Mouse (Mus musculus): ENCODE measurements around the gene Rai14. TPM values are rescaled to one million over a fixed set of nuclear protein-coding genes. Genes with fewer than 3 reads are reported as not detected.

The Rai14 gene
- polyA plus RNA-seq, 1 experiment, result 1.3 TPM

GRCm38 (mm10) chr15:10705752-10706151 is 8.7 kb downstream of the Rai14 start:
- no peak overlapping the region for H3K27ac ChIP-seq (ENCODE audit: control insufficient read depth, insufficient read depth, low read length)

DNA sequence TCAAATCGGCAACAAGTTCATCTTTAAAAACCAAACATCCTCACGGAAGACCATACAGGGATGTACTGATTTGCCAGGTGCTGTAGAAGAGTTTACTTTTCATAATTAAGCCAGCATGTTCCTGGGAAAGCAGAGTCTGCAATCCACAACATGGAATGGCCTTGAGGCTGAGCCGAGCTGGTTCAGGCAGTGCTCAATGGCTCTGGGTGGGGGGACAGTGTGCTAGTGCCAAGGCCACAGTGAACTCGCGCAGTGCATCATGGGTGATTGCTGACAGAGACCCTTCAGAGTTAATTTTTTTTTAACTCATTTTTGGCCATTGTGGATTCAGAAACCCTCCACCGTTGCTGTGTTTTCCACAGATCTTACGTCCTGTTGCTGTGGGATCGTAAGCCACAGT is 10.1 kb downstream of the Rai14 start:
- TF ChIP-seq CTCF (IDR thresholded peaks at IDR 0.05; ENCODE audit: borderline replicate concordance, control insufficient read depth, extremely low read depth, insufficient read depth, low read length, poor library complexity) (no peak), POLR2A (IDR thresholded peaks at IDR 0.05; ENCODE audit: control insufficient read depth, extremely low read depth, insufficient read depth, low read length, poor library complexity) (no peak)
- no peak for DNase-seq
- Histone ChIP-seq H3K4me3 (ENCODE audit: control insufficient read depth, insufficient read depth, low read length) (no peak overlapping the region), H3K36me3 (ENCODE audit: control insufficient read depth, insufficient read depth, low read length) (no peaks in the 10 kb centered on the region), H3K4me1 (replicated peaks; ENCODE audit: control insufficient read depth, insufficient read depth, low read length) (no peaks in the 10 kb centered on the region), H3K27me3 (ENCODE audit: control insufficient read depth, insufficient read depth, low read length) (no peaks in the 10 kb centered on the region), H3K27ac (ENCODE audit: control insufficient read depth, insufficient read depth, low read length) (no peak overlapping the region)
- WGBS, result 97% methylated on average over 8 of the region's 8 CpGs

More at GRCm38 (mm10) chr15:10705752-10706151, 8.7 kb downstream of the Rai14 start:
- WGBS, result 92% methylated on average over 5 of the region's 5 CpGs
- TF ChIP-seq POLR2A (IDR thresholded peaks at IDR 0.05; ENCODE audit: control insufficient read depth, extremely low read depth, insufficient read depth, low read length, poor library complexity) (no peak), CTCF (IDR thresholded peaks at IDR 0.05; ENCODE audit: borderline replicate concordance, control insufficient read depth, extremely low read depth, insufficient read depth, low read length, poor library complexity) (no peak)
- H3K36me3 ChIP-seq (ENCODE audit: control insufficient read depth, insufficient read depth, low read length), result no peaks in the 10 kb centered on the region
- no peak for DNase-seq
- no peaks in the 10 kb centered on the region for H3K27me3 ChIP-seq (ENCODE audit: control insufficient read depth, insufficient read depth, low read length)
- no peaks in the 10 kb centered on the region for H3K4me1 ChIP-seq (replicated peaks; ENCODE audit: control insufficient read depth, insufficient read depth, low read length)
- no peak overlapping the region for H3K4me3 ChIP-seq (ENCODE audit: control insufficient read depth, insufficient read depth, low read length)

- no peak for DNase-seq
- no peak for TF ChIP-seq CTCF (IDR thresholded peaks at IDR 0.05; ENCODE audit: borderline replicate concordance, control insufficient read depth, extremely low read depth, insufficient read depth, low read length, poor library complexity)
- TF ChIP-seq POLR2A (IDR thresholded peaks at IDR 0.05; ENCODE audit: control insufficient read depth, extremely low read depth, insufficient read depth, low read length, poor library complexity), result no peak
- H3K27ac ChIP-seq (ENCODE audit: control insufficient read depth, insufficient read depth, low read length), result no peak overlapping the region
- H3K36me3 ChIP-seq (ENCODE audit: control insufficient read depth, insufficient read depth, low read length), result no peaks in the 10 kb centered on the region
- no peak overlapping the region for H3K4me3 ChIP-seq (ENCODE audit: control insufficient read depth, insufficient read depth, low read length)
- 97% methylated on average over 5 of the region's 5 CpGs for WGBS
- H3K4me1 ChIP-seq (replicated peaks; ENCODE audit: control insufficient read depth, insufficient read depth, low read length), result no peaks in the 10 kb centered on the region
- no peaks in the 10 kb centered on the region for H3K27me3 ChIP-seq (ENCODE audit: control insufficient read depth, insufficient read depth, low read length)
Observed at GRCm38 (mm10) chr15:10701571-10701970, 12.9 kb downstream of the Rai14 start.

GRCm38 (mm10) chr15:10700891-10701466 is 13.4 kb downstream of the Rai14 start:
- WGBS, result 96% methylated on average over 9 of the region's 9 CpGs
- no peaks in the 10 kb centered on the region for H3K4me1 ChIP-seq (replicated peaks; ENCODE audit: control insufficient read depth, insufficient read depth, low read length)

DNA sequence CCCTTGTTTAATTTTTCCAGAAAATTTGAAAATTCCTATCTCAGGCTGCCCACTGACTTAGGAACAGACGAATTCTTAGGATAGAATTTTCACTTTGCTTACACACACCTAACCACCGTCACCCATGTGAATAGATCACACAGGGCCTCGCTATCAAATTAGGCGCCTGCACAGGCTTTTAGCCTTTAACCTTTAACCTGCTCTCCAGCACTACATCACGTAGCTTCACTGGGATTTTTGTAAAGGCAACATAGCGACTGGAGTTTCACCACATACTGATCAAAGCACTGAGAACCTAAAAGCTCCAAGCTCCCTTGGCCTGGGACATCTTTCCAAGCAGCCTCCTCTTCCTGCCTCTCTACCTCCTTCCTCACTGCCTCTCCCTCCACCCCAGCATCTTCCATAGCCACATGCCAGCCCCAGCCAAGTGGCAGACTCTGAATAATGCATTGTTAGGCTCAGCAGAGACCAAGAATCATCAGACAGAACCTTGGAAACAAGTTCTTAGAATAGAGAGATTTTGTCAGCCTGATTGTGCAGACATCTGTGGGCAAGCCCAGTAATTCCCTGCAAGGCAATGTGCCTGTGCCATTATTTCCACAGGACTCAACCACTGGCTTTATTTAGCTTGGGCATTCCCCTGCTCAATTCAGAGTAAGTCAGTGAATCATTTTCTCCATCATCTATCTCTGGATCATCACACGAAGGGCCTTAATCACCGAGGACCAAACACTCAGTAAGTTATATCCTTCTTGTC is 17.8 kb downstream of the Rai14 start:
- Histone ChIP-seq H3K4me1 (replicated peaks; ENCODE audit: control insufficient read depth, insufficient read depth, low read length) (no peaks in the 10 kb centered on the region), H3K27ac (ENCODE audit: control insufficient read depth, insufficient read depth, low read length) (no peak overlapping the region), H3K27me3 (ENCODE audit: control insufficient read depth, insufficient read depth, low read length) (no peaks in the 10 kb centered on the region), H3K36me3 (ENCODE audit: control insufficient read depth, insufficient read depth, low read length) (no peaks in the 10 kb centered on the region), H3K4me3 (ENCODE audit: control insufficient read depth, insufficient read depth, low read length) (no peak overlapping the region)
- WGBS, result 93% methylated on average over 8 of the region's 8 CpGs
- no peak for DNase-seq
- TF ChIP-seq CTCF (IDR thresholded peaks at IDR 0.05; ENCODE audit: borderline replicate concordance, control insufficient read depth, extremely low read depth, insufficient read depth, low read length, poor library complexity) (no peak), POLR2A (IDR thresholded peaks at IDR 0.05; ENCODE audit: control insufficient read depth, extremely low read depth, insufficient read depth, low read length, poor library complexity) (no peak)

More at GRCm38 (mm10) chr15:10700891-10701466, 13.4 kb downstream of the Rai14 start:
- Histone ChIP-seq H3K27me3 (ENCODE audit: control insufficient read depth, insufficient read depth, low read length) (no peaks in the 10 kb centered on the region), H3K36me3 (ENCODE audit: control insufficient read depth, insufficient read depth, low read length) (no peaks in the 10 kb centered on the region), H3K4me3 (ENCODE audit: control insufficient read depth, insufficient read depth, low read length) (no peak overlapping the region), H3K27ac (ENCODE audit: control insufficient read depth, insufficient read depth, low read length) (no peak overlapping the region)
- TF ChIP-seq POLR2A (IDR thresholded peaks at IDR 0.05; ENCODE audit: control insufficient read depth, extremely low read depth, insufficient read depth, low read length, poor library complexity), result no peak
- TF ChIP-seq CTCF (IDR thresholded peaks at IDR 0.05; ENCODE audit: borderline replicate concordance, control insufficient read depth, extremely low read depth, insufficient read depth, low read length, poor library complexity), result no peak
- DNase-seq, result no peak

GRCm38 (mm10) chr15:10692627-10693026 is 21.8 kb downstream of the Rai14 start:
- TF ChIP-seq POLR2A (IDR thresholded peaks at IDR 0.05; ENCODE audit: control insufficient read depth, extremely low read depth, insufficient read depth, low read length, poor library complexity) (no peak), CTCF (IDR thresholded peaks at IDR 0.05; ENCODE audit: borderline replicate concordance, control insufficient read depth, extremely low read depth, insufficient read depth, low read length, poor library complexity) (no peak)
- Histone ChIP-seq H3K27ac (ENCODE audit: control insufficient read depth, insufficient read depth, low read length) (no peak overlapping the region), H3K36me3 (ENCODE audit: control insufficient read depth, insufficient read depth, low read length) (no peaks in the 10 kb centered on the region)

More at GRCm38 (mm10) chr15:10692627-10693026, 21.8 kb downstream of the Rai14 start:
- H3K27me3 ChIP-seq (ENCODE audit: control insufficient read depth, insufficient read depth, low read length), result no peaks in the 10 kb centered on the region
- H3K4me3 ChIP-seq (ENCODE audit: control insufficient read depth, insufficient read depth, low read length), result no peak overlapping the region
- H3K4me1 ChIP-seq (replicated peaks; ENCODE audit: control insufficient read depth, insufficient read depth, low read length), result no peaks in the 10 kb centered on the region
- WGBS, result 94% methylated on average over 4 of the region's 4 CpGs
- no peak for DNase-seq

All from thymus, adult 2 months (tissue).